Mouse (Mus musculus) hindbrain, embryonic 10.5 days (tissue): ENCODE measurements around the gene St6gal1. TPM values are rescaled to one million over a fixed set of nuclear protein-coding genes. Genes with fewer than 3 reads are reported as not detected.

Source experiments
- DNase-seq: peaks from one replicate; pipeline ENCODE4 v3.0.0-alpha.2; 2017; ENCODE audit warnings: low spot score
- H3K27ac ChIP-seq: fragments of 300-500 bp; sonication (generic); 2 replicates; pipeline ENCODE4 v1.5.1; 2016; ENCODE audit warnings: mild to moderate bottlenecking, moderate library complexity
- H3K27me3 ChIP-seq: fragments of 300-500 bp; sonication (generic); 2 replicates; pipeline ENCODE4 v1.6.1; 2016; ENCODE audit warnings: mild to moderate bottlenecking; ENCODE audit not compliant: poor library complexity, insufficient read depth, severe bottlenecking
- H3K36me3 ChIP-seq: fragments of 300-500 bp; sonication (generic); 2 replicates; pipeline ENCODE4 v1.6.1; 2016; ENCODE audit warnings: mild to moderate bottlenecking, moderate library complexity
- H3K4me1 ChIP-seq: fragments of 300-500 bp; sonication (generic); replicated peaks from 2 replicates; pipeline ENCODE4 v1.6.1; 2016; ENCODE audit warnings: mild to moderate bottlenecking
- H3K4me3 ChIP-seq: fragments of 300-500 bp; sonication (generic); 2 replicates; pipeline ENCODE4 v1.5.1; 2016; ENCODE audit warnings: mild to moderate bottlenecking, moderate library complexity
- H3K9me3 ChIP-seq: fragments of 300-500 bp; sonication (generic); 2 replicates; pipeline ENCODE4 v1.6.1; 2016; ENCODE audit warnings: mild to moderate bottlenecking, moderate library complexity
- WGBS: fragments of 180-500 bp; shearing (Covaris S2); methylation state at CpG from one replicate; pipeline ENCODE4 v1.1.7; 2016; 5-methylcytosine and 5-hydroxymethylcytosine counted together
- polyA plus RNA-seq: library from polyadenylated mRNA; unstranded; fragments of >200 nt; fragmentation: Nextera tagmentation; extraction: Ambion mirVana; gene quantifications from 2 replicates; pipeline ENCODE4 v1.2.1, GENCODE M21; 2016

St6gal1 gene
- polyA plus RNA-seq, 1 experiment from 2014 or later: 26.6 TPM

DNA sequence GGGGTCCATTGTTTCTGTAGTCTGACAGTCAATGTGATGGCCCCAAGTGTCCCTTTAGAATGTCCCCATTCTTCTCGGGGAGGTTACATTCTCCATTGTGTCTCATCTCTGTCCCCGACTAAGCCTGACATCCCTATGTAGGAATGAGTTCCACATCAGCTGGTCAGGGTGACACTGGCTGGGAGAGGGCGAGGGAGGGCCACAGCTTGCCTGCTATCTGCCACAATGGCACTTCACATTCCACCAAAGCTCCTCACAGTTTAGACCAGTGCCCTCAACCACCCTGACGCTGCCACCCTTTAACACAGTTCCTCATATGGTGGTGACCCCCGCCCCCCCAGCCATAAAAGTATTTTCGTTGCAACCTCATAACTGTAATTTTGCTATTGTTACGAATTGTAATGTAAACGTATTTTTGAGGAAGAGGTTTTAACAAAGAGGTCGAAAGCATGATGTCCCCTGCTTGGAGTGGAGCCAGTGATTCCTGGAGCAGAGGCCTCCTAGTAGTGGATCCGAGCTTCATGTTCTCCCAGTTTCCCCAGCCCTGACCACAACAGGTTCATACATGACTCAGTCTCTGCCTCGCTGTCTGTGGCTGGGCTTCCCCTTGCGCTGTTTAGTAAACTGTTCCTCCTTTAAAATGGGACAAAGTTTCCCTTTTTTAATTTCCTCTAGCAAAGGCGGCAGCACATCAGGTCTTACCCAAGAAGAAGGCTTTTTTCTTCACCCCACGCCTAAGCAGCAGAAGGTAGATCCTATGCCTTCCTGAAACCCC lies 47.4 kb downstream of the St6gal1 start:
- H3K27ac ChIP-seq: peak overlapping the region; percentile 83
- H3K4me1 ChIP-seq: peaks cover 67% of the 10 kb centered on the region
- no peaks in the 10 kb centered on the region for H3K27me3 ChIP-seq
- DNase-seq: no peak
- no peaks in the 10 kb centered on the region for H3K9me3 ChIP-seq
- H3K36me3 ChIP-seq: peaks cover under 1% of the 10 kb centered on the region; the same call in 1 of the 2 replicates
- 73% methylated on average over 14 of the region's 14 CpGs for WGBS
- H3K4me3 ChIP-seq: no peak overlapping the region

GRCm38 (mm10) chr16:23272521-23273230 lies 48.1 kb downstream of the St6gal1 start:
- DNase-seq: no peak
- H3K36me3 ChIP-seq: no peaks in the 10 kb centered on the region
- no peaks in the 10 kb centered on the region for H3K27me3 ChIP-seq
- peaks cover 67% of the 10 kb centered on the region for H3K4me1 ChIP-seq
- H3K4me3 ChIP-seq: no peak overlapping the region
- peak overlapping the region; percentile 83; the same call in 1 of the 2 replicates for H3K27ac ChIP-seq
- 60% methylated on average over 9 of the region's 9 CpGs for WGBS
- H3K9me3 ChIP-seq: no peaks in the 10 kb centered on the region

- Histone ChIP-seq H3K27me3 (no peaks in the 10 kb centered on the region), H3K4me3 (no peak overlapping the region), H3K27ac (no peak overlapping the region), H3K9me3 (no peaks in the 10 kb centered on the region), H3K36me3 (no peaks in the 10 kb centered on the region), H3K4me1 (peaks cover 58% of the 10 kb centered on the region)
- no peak for DNase-seq
- WGBS: 75% methylated on average over 6 of the region's 6 CpGs
Observed at GRCm38 (mm10) chr16:23274005-23274404, 49.5 kb downstream of the St6gal1 start.

GRCm38 (mm10) chr16:23274606-23275310 lies 50.2 kb downstream of the St6gal1 start:
- no peak for DNase-seq
- Histone ChIP-seq H3K27ac (0 out of 2 replicates have a peak overlapping the region, but pooled peaks have one; percentile 35), H3K36me3 (no peaks in the 10 kb centered on the region), H3K27me3 (no peaks in the 10 kb centered on the region), H3K4me3 (no peak overlapping the region), H3K9me3 (no peaks in the 10 kb centered on the region), H3K4me1 (peaks cover 50% of the 10 kb centered on the region)
- 83% methylated on average over 7 of the region's 7 CpGs for WGBS

GRCm38 (mm10) chr16:23275661-23276060 lies 51.1 kb downstream of the St6gal1 start:
- H3K9me3 ChIP-seq: no peaks in the 10 kb centered on the region
- H3K36me3 ChIP-seq: no peaks in the 10 kb centered on the region
- no peak overlapping the region for H3K27ac ChIP-seq
- H3K4me3 ChIP-seq: no peak overlapping the region
- WGBS: 82% methylated on average over 2 of the region's 2 CpGs
- H3K27me3 ChIP-seq: no peaks in the 10 kb centered on the region
- DNase-seq: no peak
- peaks cover 41% of the 10 kb centered on the region for H3K4me1 ChIP-seq

- no peak for DNase-seq
- WGBS: 82% methylated on average over 9 of the region's 9 CpGs
- no peaks in the 10 kb centered on the region for H3K9me3 ChIP-seq
Observed at GRCm38 (mm10) chr16:23279879-23280741, 55.6 kb downstream of the St6gal1 start.

GRCm38 (mm10) chr16:23280742-23281090 lies 56.2 kb downstream of the St6gal1 start:
- DNase-seq: no peak
- 83% methylated on average over 4 of the region's 4 CpGs for WGBS

More at GRCm38 (mm10) chr16:23279879-23280741, 55.6 kb downstream of the St6gal1 start:
- no peak overlapping the region for H3K27ac ChIP-seq
- H3K4me1 ChIP-seq: 0 out of 2 replicates have a peak, but pooled peaks cover 3% of the 10 kb centered on the region
- no peaks in the 10 kb centered on the region for H3K36me3 ChIP-seq
- no peak overlapping the region for H3K4me3 ChIP-seq
- no peaks in the 10 kb centered on the region for H3K27me3 ChIP-seq

DNA sequence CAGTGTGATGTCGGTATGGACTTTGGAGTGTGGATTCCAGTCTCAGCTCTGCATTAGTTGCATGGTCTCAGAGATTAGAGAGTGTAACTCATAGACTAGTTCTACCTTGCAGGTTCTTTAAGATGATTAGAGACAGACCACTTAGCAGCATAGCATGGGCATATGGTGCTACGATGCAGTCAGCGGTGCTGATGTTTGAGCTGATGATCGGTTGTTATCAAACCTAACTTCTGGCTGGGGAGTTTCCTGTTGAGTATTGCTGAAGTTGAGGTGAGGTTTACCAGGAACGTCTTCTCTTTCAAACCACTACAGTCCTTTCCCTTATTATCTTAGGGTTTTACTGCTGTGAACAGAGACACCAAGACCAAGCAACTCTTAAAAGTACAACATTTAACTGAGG lies 57.7 kb downstream of the St6gal1 start:
- no peaks in the 10 kb centered on the region for H3K36me3 ChIP-seq

More at GRCm38 (mm10) chr16:23280742-23281090, 56.2 kb downstream of the St6gal1 start:
- Histone ChIP-seq H3K4me1 (0 out of 2 replicates have a peak, but pooled peaks cover 3% of the 10 kb centered on the region), H3K27ac (no peak overlapping the region), H3K27me3 (no peaks in the 10 kb centered on the region), H3K36me3 (no peaks in the 10 kb centered on the region), H3K9me3 (no peaks in the 10 kb centered on the region), H3K4me3 (no peak overlapping the region)

GRCm38 (mm10) chr16:23282941-23283340 lies 58.4 kb downstream of the St6gal1 start:
- peaks cover 3% of the 10 kb centered on the region for H3K36me3 ChIP-seq
- H3K4me3 ChIP-seq: no peak overlapping the region
- H3K9me3 ChIP-seq: no peaks in the 10 kb centered on the region
- DNase-seq: no peak
- H3K27me3 ChIP-seq: no peaks in the 10 kb centered on the region
- 0 out of 2 replicates have a peak, but pooled peaks cover 3% of the 10 kb centered on the region for H3K4me1 ChIP-seq
- no peak overlapping the region for H3K27ac ChIP-seq
- 89% methylated on average over 5 of the region's 5 CpGs for WGBS

More for the DNA sequence above, 57.7 kb downstream of the St6gal1 start:
- no peak for DNase-seq
- Histone ChIP-seq H3K4me1 (0 out of 2 replicates have a peak, but pooled peaks cover 3% of the 10 kb centered on the region), H3K4me3 (no peak overlapping the region), H3K9me3 (no peaks in the 10 kb centered on the region), H3K27me3 (no peaks in the 10 kb centered on the region), H3K27ac (no peak overlapping the region)
- 92% methylated on average over 5 of the region's 5 CpGs for WGBS

DNA sequence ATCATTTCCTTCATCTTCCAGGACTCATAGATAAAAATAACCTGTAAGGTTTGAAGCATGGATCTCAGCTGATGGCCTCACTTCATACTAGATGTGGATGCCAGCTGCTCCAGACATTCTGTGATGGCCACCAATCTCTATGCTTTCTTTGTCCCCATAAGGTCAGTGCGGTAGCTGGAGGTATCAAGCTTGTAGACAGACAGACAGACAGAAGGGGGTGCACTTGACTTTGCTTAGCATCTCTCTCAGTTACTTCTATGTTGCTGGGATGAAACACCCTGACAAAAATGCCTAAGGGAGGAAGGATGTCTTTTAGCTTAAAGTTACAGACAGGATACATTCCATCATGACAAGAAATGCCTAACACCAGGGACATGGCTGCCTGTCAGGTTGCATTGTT lies 59.1 kb downstream of the St6gal1 start:
- H3K27me3 ChIP-seq: no peaks in the 10 kb centered on the region
- no peak overlapping the region for H3K4me3 ChIP-seq
- no peak overlapping the region for H3K27ac ChIP-seq
- WGBS: 88% methylated on average over 1 of the region's 1 CpGs
- H3K4me1 ChIP-seq: 0 out of 2 replicates have a peak, but pooled peaks cover 3% of the 10 kb centered on the region
- H3K36me3 ChIP-seq: peaks cover 5% of the 10 kb centered on the region
- H3K9me3 ChIP-seq: no peaks in the 10 kb centered on the region
- DNase-seq: no peak

- H3K27ac ChIP-seq: no peak overlapping the region
- peaks cover 5% of the 10 kb centered on the region for H3K36me3 ChIP-seq
- DNase-seq: no peak
- 0 out of 2 replicates have a peak, but pooled peaks cover 3% of the 10 kb centered on the region for H3K4me1 ChIP-seq
- no peak overlapping the region for H3K4me3 ChIP-seq
- 88% methylated on average over 15 of the region's 15 CpGs for WGBS
- H3K9me3 ChIP-seq: no peaks in the 10 kb centered on the region
- no peaks in the 10 kb centered on the region for H3K27me3 ChIP-seq
Observed at GRCm38 (mm10) chr16:23284470-23285394, 60.2 kb downstream of the St6gal1 start.
